Comparison of ENCODE assay signal across 12 mouse cellular contexts in genomic region chr19:17242962-17243361, GRCm38 (mm10).
"Had no signal": no experiment of that assay in that cellular context is flagged by ENCODE, and none has a peak within 500 bp of the region (broad histone marks: within the 10 kb centered on the region; RNA-seq: fewer than 3 reads in every experiment).

No protein-coding gene starts in this region.

- DNase-seq: liver, postnatal 0 days; lung, adult 2 months; lung, postnatal 14 days; lung, postnatal 36 days; retina, postnatal 1 day; right cerebral cortex, adult 18-20 months; right cerebral cortex, postnatal 25 days; right cerebral cortex, postnatal 4 days; spleen, adult 18-20 months; thymus, adult 18-20 months; thymus, postnatal 14 days; thymus, postnatal 36 days had no signal
